Mouse (Mus musculus): ENCODE results near the gene Arhgap18. TPM values are rescaled to one million over a fixed set of nuclear protein-coding genes. Genes with fewer than 3 reads are reported as not detected.

The Arhgap18 gene
- polyA plus RNA-seq (2016; fragmentation: Nextera tagmentation; extraction: Ambion mirVana): 11.9 and 15.4 TPM in 2 replicates

- 86% methylated on average over 11 of the region's 11 CpGs for WGBS
These were observed at the start of gene Arhgap18 for GRCm38 (mm10) chr10:26752929-26753567. Gene Arhgap18, plus strand, starts transcription at chr10:26753421.

GRCm38 (mm10) chr10:26710458-26711011 is 42.7 kb upstream of the Arhgap18 start:
- H3K9me3 ChIP-seq: no peaks in the 10 kb centered on the region
- ATAC-seq (ENCODE audit: low FRiP score, low read depth): peak; percentile 38; the same call in 1 of the 2 replicates
- no peaks in the 10 kb centered on the region for H3K36me3 ChIP-seq
- H3K9ac ChIP-seq: no peak overlapping the region
- no peaks in the 10 kb centered on the region for H3K4me1 ChIP-seq
- H3K4me3 ChIP-seq: no peak overlapping the region
- no peaks in the 10 kb centered on the region for H3K27me3 ChIP-seq (replicated peaks)
- WGBS: 94% methylated on average over 7 of the region's 7 CpGs
- H3K4me2 ChIP-seq (replicated peaks): no peak overlapping the region
- H3K27ac ChIP-seq: no peak overlapping the region

More at GRCm38 (mm10) chr10:26752929-26753567, at the start of gene Arhgap18:
- no peaks in the 10 kb centered on the region for H3K9me3 ChIP-seq
- peak within 1 kb of the TSS; percentile 19; the same call in 1 of the 2 replicates for H3K4me2 ChIP-seq (replicated peaks)
- H3K9ac ChIP-seq: no peak within 1 kb of the TSS
- H3K36me3 ChIP-seq: no peaks in the 10 kb centered on the region
- no peak within 1 kb of the TSS for H3K27ac ChIP-seq
- H3K4me1 ChIP-seq: no peaks in the 10 kb centered on the region
- H3K27me3 ChIP-seq (replicated peaks): no peaks in the 10 kb centered on the region
- no peak within 1 kb of the TSS for H3K4me3 ChIP-seq
- peak; percentile 51 for ATAC-seq (ENCODE audit: low FRiP score, low read depth)

GRCm38 (mm10) chr10:26711068-26711467 is 42.2 kb upstream of the Arhgap18 start:
- Histone ChIP-seq H3K9ac (no peak overlapping the region), H3K4me1 (no peaks in the 10 kb centered on the region), H3K4me3 (no peak overlapping the region), H3K27ac (no peak overlapping the region), H3K27me3 (replicated peaks) (no peaks in the 10 kb centered on the region), H3K4me2 (replicated peaks) (no peak overlapping the region), H3K36me3 (no peaks in the 10 kb centered on the region), H3K9me3 (no peaks in the 10 kb centered on the region)
- 9% methylated on average over 3 of the region's 3 CpGs for WGBS
- peak; percentile 39; the same call in 1 of the 2 replicates for ATAC-seq (ENCODE audit: low FRiP score, low read depth)

GRCm38 (mm10) chr10:26713986-26714385 is 39.2 kb upstream of the Arhgap18 start:
- Histone ChIP-seq H3K9ac (no peak overlapping the region), H3K4me2 (replicated peaks) (no peak overlapping the region), H3K27ac (no peak overlapping the region), H3K4me3 (no peak overlapping the region), H3K27me3 (replicated peaks) (no peaks in the 10 kb centered on the region), H3K36me3 (no peaks in the 10 kb centered on the region), H3K9me3 (no peaks in the 10 kb centered on the region), H3K4me1 (no peaks in the 10 kb centered on the region)
- no peak for ATAC-seq (ENCODE audit: low FRiP score, low read depth)
- 44% methylated on average over 3 of the region's 3 CpGs for WGBS

GRCm38 (mm10) chr10:26724704-26725103 is 28.5 kb upstream of the Arhgap18 start:
- no peak overlapping the region for H3K9ac ChIP-seq
- H3K9me3 ChIP-seq: no peaks in the 10 kb centered on the region
- no peak overlapping the region for H3K4me3 ChIP-seq
- H3K27ac ChIP-seq: no peak overlapping the region
- H3K27me3 ChIP-seq (replicated peaks): no peaks in the 10 kb centered on the region
- H3K36me3 ChIP-seq: no peaks in the 10 kb centered on the region
- ATAC-seq (ENCODE audit: low FRiP score, low read depth): no peak
- H3K4me2 ChIP-seq (replicated peaks): no peak overlapping the region
- no peaks in the 10 kb centered on the region for H3K4me1 ChIP-seq
- 94% methylated on average over 2 of the region's 2 CpGs for WGBS

GRCm38 (mm10) chr10:26725255-26725654 is 28.0 kb upstream of the Arhgap18 start:
- WGBS: 93% methylated on average over 3 of the region's 3 CpGs
- Histone ChIP-seq H3K27ac (no peak overlapping the region), H3K4me3 (no peak overlapping the region), H3K9ac (no peak overlapping the region), H3K4me2 (replicated peaks) (no peak overlapping the region), H3K4me1 (no peaks in the 10 kb centered on the region), H3K36me3 (no peaks in the 10 kb centered on the region), H3K9me3 (no peaks in the 10 kb centered on the region), H3K27me3 (replicated peaks) (no peaks in the 10 kb centered on the region)
- no peak for ATAC-seq (ENCODE audit: low FRiP score, low read depth)

- H3K9ac ChIP-seq: no peak overlapping the region
- H3K4me2 ChIP-seq (replicated peaks): no peak overlapping the region
- H3K9me3 ChIP-seq: no peaks in the 10 kb centered on the region
- no peak for ATAC-seq (ENCODE audit: low FRiP score, low read depth)
- H3K36me3 ChIP-seq: no peaks in the 10 kb centered on the region
- 83% methylated on average over 3 of the region's 3 CpGs for WGBS
- no peaks in the 10 kb centered on the region for H3K4me1 ChIP-seq
- no peak overlapping the region for H3K4me3 ChIP-seq
- no peaks in the 10 kb centered on the region for H3K27me3 ChIP-seq (replicated peaks)
- no peak overlapping the region for H3K27ac ChIP-seq
These were observed 2.4 kb upstream of the Arhgap18 start for GRCm38 (mm10) chr10:26750827-26751226.

GRCm38 (mm10) chr10:26752064-26752928 is 925 bp upstream of the Arhgap18 start:
- Histone ChIP-seq H3K4me2 (replicated peaks) (peak overlapping the region; percentile 19; the same call in 1 of the 2 replicates), H3K4me3 (no peak overlapping the region)

GRCm38 (mm10) chr10:26754006-26754405 is 785 bp downstream of the Arhgap18 start:
- no peak for ATAC-seq (ENCODE audit: low FRiP score, low read depth)

More at GRCm38 (mm10) chr10:26752064-26752928, 925 bp upstream of the Arhgap18 start:
- Histone ChIP-seq H3K9me3 (no peaks in the 10 kb centered on the region), H3K36me3 (no peaks in the 10 kb centered on the region), H3K27me3 (replicated peaks) (no peaks in the 10 kb centered on the region), H3K27ac (no peak overlapping the region), H3K9ac (no peak overlapping the region), H3K4me1 (no peaks in the 10 kb centered on the region)
- 55% methylated on average over 16 of the region's 16 CpGs for WGBS
- ATAC-seq (ENCODE audit: low FRiP score, low read depth): peak; percentile 63

GRCm38 (mm10) chr10:26757231-26757630 is 4.0 kb downstream of the Arhgap18 start:
- no peaks in the 10 kb centered on the region for H3K27me3 ChIP-seq (replicated peaks)
- no peaks in the 10 kb centered on the region for H3K4me1 ChIP-seq
- H3K36me3 ChIP-seq: no peaks in the 10 kb centered on the region
- no peaks in the 10 kb centered on the region for H3K9me3 ChIP-seq
- no peak overlapping the region for H3K27ac ChIP-seq
- no peak overlapping the region for H3K9ac ChIP-seq
- no peak for ATAC-seq (ENCODE audit: low FRiP score, low read depth)
- 87% methylated on average over 2 of the region's 2 CpGs for WGBS
- H3K4me2 ChIP-seq (replicated peaks): no peak overlapping the region
- no peak overlapping the region for H3K4me3 ChIP-seq

More at GRCm38 (mm10) chr10:26754006-26754405, 785 bp downstream of the Arhgap18 start:
- 92% methylated on average over 6 of the region's 6 CpGs for WGBS
- Histone ChIP-seq H3K9me3 (no peaks in the 10 kb centered on the region), H3K27me3 (replicated peaks) (no peaks in the 10 kb centered on the region), H3K4me3 (no peak overlapping the region), H3K36me3 (no peaks in the 10 kb centered on the region), H3K4me2 (replicated peaks) (no peak overlapping the region), H3K9ac (no peak overlapping the region), H3K27ac (no peak overlapping the region), H3K4me1 (no peaks in the 10 kb centered on the region)

- Histone ChIP-seq H3K27ac (no peak overlapping the region), H3K9me3 (no peaks in the 10 kb centered on the region), H3K4me2 (replicated peaks) (no peak overlapping the region), H3K36me3 (no peaks in the 10 kb centered on the region), H3K27me3 (replicated peaks) (no peaks in the 10 kb centered on the region), H3K9ac (no peak overlapping the region), H3K4me3 (no peak overlapping the region), H3K4me1 (no peaks in the 10 kb centered on the region)
- peak; percentile 41; the same call in 1 of the 2 replicates for ATAC-seq (ENCODE audit: low FRiP score, low read depth)
- 60% methylated on average over 6 of the region's 6 CpGs for WGBS
These were observed 6.2 kb downstream of the Arhgap18 start for GRCm38 (mm10) chr10:26759469-26759868.

GRCm38 (mm10) chr10:26761103-26761502 is 7.9 kb downstream of the Arhgap18 start:
- H3K36me3 ChIP-seq: no peaks in the 10 kb centered on the region
- 89% methylated on average over 4 of the region's 4 CpGs for WGBS
- no peaks in the 10 kb centered on the region for H3K9me3 ChIP-seq
- H3K4me2 ChIP-seq (replicated peaks): no peak overlapping the region
- no peak overlapping the region for H3K27ac ChIP-seq
- H3K4me1 ChIP-seq: no peaks in the 10 kb centered on the region
- no peak overlapping the region for H3K9ac ChIP-seq
- no peak for ATAC-seq (ENCODE audit: low FRiP score, low read depth)
- no peaks in the 10 kb centered on the region for H3K27me3 ChIP-seq (replicated peaks)
- no peak overlapping the region for H3K4me3 ChIP-seq
